Mouse (Mus musculus) monocyte, adult 2 months (primary cell): Measurements from ENCODE around the gene Gjc1.

ENCODE experiments used
- DNase-seq, 2 experiments: peaks; one replicate each; pipeline ENCODE4 v3.0.0; 2022; ENCODE audit warnings: low spot score in 2 of 2, low read depth in 1 of 2

Gene Gjc1

GRCm38 (mm10) chr11:102818121-102819020, 1.1 kb downstream of the Gjc1 start:
- DNase-seq: no peak

DNA sequence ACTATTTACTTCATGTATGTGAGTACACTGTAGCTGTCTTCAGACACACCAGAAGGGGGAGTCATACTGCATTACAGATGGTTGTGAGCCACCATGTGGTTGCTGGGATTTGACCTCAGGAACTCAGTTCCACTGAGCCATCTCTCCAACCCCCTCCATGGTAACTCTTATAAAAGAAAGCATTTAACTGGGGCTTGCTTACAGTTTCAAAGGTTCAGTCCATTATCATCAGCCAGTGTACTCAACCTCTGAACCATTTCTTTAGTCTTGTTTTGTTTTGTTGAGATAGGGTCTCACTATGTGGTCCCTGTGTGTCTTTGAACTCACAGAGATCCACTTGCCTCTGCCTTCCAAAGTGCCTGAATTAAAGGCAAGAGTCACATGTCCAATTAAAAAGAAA, 4.6 kb downstream of the Gjc1 start:
- DNase-seq: no peak

DNA sequence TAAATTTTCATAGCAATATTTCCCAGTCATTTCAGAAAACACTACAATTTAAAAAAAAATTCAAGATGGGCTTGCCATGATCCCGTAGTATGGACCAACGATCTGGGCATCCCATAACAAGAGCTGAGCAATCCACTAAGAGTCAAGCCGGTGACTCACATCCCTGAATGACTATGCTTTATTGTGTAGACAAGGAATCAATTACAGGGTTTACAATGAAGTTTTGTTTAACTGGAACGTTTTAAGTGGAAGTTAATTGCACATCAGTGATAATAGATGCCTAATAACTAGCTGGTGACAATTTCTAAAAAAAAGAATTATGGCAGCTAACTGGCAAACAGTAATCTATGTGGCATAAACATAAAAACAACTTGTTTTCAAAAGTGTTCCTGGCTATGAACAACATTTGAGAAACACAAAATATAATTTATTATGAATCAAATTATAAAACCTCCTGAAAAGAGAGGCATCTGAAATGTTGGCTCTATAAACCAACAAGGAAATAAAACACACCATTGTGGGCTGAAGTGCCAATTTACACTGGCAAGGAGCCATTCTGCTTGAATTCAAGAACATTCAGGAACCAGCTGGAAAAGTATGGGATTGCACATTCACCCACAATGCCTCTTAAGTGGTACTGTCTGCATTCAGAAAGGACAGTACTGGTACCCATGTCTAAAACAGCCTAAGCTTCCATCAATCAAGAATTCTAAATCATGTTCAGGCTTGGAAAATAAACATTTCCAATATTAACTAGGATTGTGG, 8.6 kb downstream of the Gjc1 start:
- DNase-seq: no peak

GRCm38 (mm10) chr11:102808246-102808645, 11.3 kb downstream of the Gjc1 start:
- DNase-seq: no peak

- DNase-seq: no peak
These were observed 16.0 kb downstream of the Gjc1 start for GRCm38 (mm10) chr11:102803453-102803852.

GRCm38 (mm10) chr11:102794157-102794556, 25.3 kb downstream of the Gjc1 start:
- no peak for DNase-seq

DNA sequence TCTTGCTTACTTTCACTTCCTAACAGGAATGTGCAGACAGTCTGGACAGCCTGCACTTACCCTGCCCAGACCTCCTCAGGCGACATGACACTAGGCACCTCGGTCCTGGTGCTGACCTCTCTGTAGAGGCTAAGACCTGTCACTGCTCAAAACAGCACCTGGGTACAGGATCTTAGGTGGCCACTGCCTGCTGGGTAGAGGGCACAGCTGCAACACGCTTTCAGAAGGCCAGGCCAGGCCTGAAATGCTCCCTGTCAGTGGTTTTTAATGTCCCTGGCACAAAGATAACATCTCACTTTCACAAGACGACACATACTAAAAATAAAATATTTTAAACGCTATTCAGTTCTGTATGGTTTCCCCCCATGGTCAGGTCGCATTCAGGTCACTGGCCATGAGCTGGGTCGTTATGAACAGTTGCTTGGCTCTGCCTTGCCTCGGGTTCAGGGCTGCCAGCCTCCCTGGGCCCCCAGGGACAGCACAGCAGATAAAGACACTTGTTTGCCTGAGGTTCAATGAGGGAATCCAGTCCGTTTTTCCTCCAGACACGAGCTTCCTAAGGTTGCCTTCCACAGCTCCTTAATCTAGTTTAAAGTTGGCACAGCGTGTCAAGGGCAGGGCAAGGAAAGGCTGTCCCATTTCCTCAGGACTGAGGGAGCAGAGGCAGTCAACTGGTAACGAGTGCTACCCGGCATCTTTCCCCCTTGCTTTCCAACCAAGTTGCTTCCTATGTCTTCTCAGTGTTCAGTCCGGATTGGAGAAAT, 27.6 kb downstream of the Gjc1 start:
- DNase-seq: no peak

DNA sequence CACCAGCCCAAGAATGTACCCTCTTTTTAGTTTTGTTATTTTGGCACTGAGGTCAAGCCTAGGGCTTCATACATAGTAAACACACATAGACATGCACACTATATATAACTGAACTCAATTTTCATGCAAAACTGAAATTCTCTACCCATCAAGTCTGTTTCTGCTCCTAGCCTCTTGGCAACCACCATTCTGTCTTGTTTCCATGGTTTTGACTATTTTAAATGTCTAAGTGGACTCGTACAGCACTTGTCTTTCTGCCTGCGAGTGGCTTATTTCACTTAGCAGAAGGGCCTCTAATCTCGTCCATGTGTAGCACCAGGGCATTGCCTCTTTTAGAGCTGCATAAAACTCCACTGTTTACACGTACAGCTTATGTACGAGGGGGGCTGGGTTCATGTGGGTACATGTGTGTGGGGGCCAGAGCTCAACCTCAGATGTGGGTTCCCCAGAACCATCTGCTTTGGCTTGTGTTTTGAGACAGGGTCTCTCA, 31.8 kb downstream of the Gjc1 start:
- DNase-seq: no peak

DNA sequence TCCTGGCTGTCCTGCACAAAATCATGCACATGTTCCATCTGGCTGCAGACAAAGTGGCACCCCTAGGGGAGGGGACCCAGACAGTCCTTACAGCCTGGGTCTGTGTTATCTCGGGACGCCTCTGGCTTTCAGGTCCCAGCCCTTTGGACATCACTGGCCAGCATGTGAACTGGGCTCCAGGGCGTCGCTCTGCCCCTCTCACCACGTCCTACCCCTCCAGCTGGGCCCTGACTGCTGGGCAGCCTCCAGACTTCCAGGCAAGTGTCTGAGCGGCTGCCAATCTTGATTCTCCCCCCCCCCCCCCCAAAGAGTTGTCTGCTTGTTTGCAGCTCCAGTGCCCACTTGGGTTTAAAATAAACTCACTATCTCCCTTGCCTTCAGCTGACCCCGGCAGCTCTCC, 36.1 kb downstream of the Gjc1 start:
- no peak for DNase-seq

DNA sequence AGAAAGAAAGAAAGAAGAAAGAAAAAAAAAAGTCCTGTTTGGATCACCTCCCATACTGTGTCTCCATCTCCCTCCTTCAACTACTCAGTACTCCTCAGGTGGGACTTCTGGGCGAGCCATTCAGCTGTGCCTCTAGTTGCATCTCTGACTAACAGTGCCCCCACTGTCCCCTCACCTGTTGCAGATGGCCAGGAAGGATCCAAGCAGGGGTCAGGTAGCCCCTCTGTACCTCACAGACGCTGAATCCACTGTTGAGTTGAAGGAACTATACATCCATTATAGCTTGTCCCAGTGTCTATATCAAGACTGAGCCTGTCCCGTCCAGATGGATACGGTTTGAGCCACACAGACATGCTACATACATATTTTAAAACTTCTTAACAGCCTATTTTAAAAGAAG, 38.0 kb downstream of the Gjc1 start:
- no peak for DNase-seq

DNA sequence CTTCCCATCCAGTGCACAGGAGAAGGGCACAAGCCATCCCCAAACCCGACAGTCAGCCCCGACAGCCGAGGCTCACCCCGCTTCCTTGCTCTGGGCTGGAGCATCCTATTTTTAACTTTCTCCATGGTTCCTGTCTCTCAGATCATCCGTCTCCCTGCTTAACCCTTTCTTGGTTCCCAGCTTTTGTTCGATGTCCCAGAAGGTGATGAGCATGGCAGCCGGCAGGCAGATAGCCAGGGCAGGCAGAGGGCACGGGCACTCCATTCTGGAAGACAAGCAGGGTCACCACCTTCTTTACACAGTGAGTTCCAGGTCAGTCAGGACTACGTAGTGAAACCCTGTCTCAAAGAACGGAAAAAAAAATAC, 38.5 kb downstream of the Gjc1 start:
- no peak for DNase-seq

- no peak for DNase-seq
These were observed 39.1 kb downstream of the Gjc1 start for GRCm38 (mm10) chr11:102780271-102780985.

DNA sequence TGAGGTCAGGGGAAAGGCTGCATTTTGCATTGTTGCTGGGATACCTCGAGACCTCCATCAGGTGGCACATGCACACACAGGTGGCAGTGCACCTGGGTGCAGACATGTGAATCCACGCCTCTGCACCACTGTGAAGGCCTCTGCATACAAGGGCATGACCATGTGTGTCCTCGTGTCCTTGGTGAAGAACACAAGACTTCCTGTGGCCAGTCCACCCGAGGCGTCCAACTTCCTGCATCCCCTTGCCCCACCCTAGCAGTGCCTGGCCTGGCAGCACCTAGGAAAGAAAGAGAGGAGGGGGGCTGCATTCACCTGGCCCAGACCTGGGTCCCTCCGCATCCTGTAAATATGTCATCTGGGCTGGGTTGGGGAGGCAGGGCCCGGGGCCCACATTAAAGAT, 39.7 kb downstream of the Gjc1 start:
- DNase-seq: no peak

DNA sequence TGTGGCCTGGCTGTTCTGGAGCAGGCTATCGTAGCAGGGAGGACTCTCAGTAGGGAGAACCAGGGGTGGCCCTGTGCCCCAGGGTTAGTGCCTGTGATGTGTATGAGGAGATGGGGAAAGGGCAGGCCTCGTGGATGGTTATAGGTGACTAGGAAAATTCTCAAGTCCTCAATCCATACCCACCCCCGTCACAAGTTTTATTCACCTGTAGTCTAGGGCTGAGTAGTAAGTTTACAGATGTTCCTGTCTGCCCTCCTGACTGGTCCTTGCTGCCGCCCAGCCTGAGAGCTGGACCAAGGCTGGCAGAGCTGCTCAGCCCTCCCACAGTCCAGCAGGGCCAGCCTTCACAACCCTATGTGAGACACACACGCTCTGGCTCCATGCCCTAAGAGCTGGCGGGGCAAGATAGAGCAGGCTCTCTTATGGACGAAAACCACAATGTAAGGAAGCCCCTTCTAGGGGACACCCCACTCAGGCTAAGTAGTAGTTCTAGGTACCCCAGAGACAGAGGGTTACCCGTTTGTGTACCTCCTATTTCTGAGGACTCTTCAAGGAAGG, 40.3 kb downstream of the Gjc1 start:
- DNase-seq: no peak

- no peak for DNase-seq
These were observed 40.9 kb downstream of the Gjc1 start for GRCm38 (mm10) chr11:102778597-102778996.

DNA sequence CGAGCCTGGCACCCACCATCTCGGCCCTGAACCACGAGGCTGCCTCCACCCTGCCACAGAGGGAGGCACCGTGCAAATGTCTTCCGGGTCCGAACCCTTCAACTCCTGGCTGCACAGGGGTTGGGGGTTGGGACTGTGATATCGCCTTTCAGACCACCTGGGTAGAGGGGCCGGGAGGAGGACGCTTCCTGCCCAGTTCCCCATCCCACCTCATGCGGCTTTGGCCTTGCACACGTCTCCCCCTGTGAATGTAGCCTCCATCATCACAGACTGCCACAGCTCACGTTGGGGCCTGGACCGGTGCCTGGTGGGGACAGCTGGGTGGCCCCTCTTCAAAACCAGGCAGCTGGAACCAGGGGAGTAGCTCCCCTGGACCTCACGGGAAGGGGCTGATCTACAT, 41.3 kb downstream of the Gjc1 start:
- no peak for DNase-seq

DNA sequence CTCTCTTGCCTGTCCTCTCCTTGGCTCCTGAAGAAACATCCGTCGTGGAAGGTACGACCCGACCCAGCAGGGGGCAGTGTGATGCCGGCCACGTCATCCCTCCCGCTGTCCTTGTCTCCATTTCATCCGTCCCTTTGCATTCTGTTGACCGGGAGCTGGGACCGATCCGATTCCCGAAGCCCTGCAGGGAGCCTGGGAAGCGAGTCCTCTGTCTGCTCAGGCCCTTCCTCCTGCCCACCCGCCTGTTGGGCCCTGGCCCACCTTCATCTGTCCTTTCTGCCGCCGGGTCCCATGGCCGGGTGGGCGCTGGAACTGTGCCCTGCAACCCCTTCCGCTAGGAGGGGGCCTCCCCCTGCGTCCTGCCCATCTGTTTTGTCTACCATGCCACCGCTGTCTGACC, 41.9 kb downstream of the Gjc1 start:
- DNase-seq: no peak

DNA sequence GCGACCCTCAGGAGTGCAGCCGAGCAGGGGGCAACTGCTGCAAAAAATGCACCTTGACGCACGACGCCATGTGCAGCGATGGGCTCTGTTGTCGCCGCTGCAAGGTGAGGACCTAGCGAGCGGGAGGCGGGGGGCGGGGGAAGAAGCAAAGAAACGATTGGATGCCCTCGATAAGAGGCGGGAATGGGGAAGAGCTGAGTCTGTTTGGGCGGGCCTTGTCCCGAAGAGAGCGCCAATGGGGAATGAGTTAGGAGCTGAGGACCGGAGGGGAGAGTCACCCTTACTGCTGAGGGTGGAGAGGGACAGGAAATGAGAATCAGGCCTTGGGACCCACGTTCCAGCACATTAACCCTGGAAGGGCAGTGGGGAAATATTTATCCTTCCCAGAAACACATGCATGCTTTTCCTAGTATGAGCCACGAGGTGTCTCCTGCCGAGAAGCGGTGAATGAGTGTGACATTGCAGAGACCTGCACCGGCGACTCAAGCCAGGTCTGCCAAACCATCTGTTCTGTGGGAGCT, 44.8 kb downstream of the Gjc1 start:
- DNase-seq: no peak

- peak in 1 of 2 experiments; percentile 70 for DNase-seq
These were observed 45.5 kb downstream of the Gjc1 start for GRCm38 (mm10) chr11:102773713-102774611.
